Mouse (Mus musculus) adrenal gland, postnatal 14 days (tissue): Measurements from ENCODE around the gene Clasp1. TPM values are rescaled to one million over a fixed set of nuclear protein-coding genes. Genes with fewer than 3 reads are reported as not detected.

ENCODE experiments used
- DNase-seq: peaks from one replicate; pipeline ENCODE4 v3.0.0; 2021; ENCODE audit warnings: mixed read lengths
- total RNA-seq: library from RNA; stranded (reverse); gene quantifications from 2 replicates; pipeline ENCODE4 v1.2.3, GENCODE M21; 2021

Clasp1 gene
- total RNA-seq, 1 experiment from 2014 or later, result 46.3 TPM

DNA sequence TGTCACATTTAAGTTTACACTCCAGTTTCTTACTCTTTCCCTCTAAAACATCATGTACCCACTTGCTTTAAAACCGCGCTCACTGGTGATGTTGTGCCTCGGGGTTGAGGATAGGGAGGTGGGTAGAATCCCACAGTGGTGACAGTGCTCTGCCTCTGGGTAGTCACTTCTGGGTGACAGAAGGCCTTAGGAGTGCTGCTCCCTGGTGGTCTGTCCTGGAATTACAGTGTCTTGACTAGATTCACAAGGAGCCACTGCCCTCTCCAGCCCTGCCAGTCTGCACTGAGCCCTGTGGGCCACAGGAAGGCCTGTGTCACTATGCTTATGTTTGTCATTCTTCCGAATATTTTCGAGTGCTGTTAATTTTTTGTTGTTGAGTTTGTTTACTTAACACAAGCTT lies 109.5 kb downstream of the Clasp1 start:
- peak; percentile 83 for DNase-seq

DNA sequence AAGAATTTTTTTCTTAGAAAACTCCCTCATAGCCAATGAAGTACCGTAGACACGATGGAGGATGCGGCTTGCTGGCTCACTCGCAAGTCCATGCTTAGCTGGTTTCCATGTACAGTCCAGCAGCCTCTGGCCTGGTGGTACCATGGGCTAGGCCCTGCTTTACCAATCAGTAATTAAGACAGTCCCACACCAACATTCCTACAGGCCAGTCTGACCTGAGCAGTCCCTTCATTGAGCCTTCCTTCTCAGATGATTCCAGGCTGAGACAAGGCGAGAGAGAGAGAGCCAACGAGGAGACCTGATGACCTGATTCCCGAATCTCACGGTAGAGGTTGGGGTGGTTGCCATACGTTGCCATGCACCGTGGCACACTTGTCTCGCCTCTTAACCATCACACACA lies 111.7 kb downstream of the Clasp1 start:
- DNase-seq, result no peak

DNA sequence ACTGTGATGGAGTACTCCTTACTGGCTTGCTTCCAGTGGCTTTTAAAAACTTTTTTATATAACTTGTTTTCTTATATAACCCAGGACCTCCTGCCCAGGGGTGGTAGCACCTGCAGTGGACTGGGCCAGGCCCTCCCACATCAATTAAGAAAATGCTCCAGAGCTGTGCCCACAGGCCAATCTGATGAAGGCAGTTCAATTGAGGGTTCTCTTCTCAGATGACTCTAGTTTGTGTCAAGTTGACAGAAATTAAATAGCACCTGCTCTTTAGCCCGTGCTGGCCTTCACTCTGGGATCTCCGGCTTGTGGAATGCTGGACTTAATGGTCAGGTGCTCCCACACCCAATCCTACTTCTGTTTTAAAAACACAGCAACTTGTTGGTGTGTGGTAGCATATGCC lies 112.8 kb downstream of the Clasp1 start:
- no peak for DNase-seq

DNA sequence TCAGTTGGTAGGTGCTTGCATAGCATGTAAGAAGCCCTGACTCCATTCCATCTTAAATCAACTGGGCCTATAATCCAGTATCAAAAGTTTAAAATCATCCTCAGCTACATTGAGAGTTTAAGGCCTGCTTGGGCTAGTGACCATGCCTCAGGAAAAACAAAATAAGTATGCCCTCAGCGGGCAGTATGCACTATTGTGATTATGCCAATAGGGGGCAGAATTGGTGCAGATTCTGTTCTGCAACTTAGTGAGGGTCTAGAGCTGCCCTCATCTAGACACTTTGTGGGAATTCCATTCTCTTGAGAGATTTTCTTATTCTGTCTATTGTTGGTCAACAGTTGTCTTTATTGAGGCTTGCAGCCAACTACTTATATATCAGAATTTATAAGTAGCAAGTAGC lies 116.9 kb downstream of the Clasp1 start:
- DNase-seq, result no peak

DNA sequence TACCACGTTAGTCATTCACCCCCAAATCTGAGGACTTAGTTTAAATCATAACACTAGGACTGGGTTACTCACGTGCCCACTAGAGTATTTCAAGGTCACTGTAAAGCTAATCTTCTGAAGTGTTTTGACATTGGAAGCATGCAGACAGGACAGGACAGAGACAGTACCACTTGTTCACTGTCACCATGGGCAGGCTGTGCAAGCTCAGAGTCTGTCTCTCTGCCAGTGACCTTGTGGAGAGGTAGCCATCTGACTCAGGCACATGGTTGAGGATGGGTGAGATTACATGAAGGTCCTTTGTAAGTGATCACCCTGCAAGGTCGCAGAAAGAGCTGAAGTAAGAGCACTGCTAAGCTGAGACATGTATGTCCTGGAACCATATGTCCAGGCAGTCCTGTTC lies 122.1 kb downstream of the Clasp1 start:
- peak; percentile 75 for DNase-seq

DNA sequence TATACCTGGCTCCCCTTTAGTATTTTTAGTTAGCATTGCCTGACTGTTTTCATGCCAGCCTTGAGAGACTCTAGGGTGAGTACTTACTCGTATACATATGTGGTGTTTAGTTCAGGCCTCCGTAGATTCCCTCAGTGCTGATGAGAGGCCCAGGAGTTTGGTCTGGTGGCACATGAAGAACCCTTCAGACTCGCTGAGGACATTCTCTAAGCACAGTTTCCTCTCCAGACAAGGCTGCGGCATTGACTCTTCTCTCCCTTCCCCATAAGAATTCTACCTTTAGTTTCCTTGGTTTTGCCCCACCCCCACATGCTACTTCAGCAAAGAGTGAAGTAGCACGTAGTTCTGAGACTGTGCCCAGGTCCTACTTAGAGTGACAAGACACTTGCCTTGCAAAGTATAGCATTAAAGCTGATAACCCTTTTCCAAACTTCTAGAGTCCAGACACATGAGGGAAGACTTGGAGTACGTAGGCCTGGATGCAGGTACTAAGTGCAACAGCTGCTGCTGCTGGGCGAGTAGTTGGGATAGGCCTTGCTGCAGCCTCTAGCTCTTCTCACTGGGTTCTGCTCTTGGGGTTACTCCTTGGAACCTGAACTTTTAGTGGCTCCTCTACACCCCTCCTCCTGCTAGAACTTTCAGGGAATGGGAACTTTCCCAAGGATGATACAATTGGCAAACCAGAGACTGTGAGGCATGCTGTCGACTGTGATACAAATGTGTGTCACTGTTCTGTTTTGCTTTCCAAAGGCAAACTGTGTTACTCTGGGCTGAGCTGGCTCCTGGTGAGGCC lies 123.1 kb downstream of the Clasp1 start:
- DNase-seq, result no peak

DNA sequence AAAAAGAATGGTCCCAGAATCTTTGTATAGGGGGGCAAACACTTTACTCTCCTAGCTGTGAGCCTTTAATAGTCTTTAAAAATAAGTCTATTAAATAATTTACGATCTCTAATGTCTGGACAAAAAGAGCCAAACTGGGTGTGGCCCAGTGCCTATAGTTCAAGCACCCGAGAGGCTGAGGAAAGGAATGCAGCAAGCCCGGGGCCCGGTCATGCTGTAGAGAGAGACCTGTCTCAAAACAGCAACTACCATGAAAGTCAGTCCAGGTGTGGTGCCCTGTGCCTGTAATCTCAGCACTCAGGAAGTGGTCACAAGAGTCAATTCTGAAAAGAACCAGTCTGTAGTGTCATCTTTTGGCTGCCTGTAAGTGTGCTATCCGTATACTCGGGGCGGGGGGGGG lies 127.4 kb downstream of the Clasp1 start:
- DNase-seq, result no peak

DNA sequence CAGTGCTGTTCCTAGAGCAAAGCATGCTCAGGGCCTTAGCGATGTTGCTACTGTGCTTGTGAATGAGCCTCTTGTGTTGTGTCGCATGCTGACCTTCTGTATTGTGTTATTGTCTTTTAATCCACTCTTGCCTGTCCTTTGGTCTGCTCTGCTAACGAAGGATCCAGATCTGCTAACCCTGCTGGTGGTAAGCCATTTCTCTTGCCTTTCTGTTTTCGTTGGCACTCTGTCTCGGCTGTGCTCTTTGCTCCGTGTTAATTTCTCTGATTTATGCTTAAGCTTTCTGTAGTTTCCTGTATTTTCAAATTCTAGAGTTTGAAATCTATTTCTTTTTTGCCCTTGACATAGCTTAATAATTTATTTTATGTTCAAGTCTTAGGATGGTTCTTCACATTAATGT lies 134.3 kb downstream of the Clasp1 start:
- DNase-seq, result no peak

DNA sequence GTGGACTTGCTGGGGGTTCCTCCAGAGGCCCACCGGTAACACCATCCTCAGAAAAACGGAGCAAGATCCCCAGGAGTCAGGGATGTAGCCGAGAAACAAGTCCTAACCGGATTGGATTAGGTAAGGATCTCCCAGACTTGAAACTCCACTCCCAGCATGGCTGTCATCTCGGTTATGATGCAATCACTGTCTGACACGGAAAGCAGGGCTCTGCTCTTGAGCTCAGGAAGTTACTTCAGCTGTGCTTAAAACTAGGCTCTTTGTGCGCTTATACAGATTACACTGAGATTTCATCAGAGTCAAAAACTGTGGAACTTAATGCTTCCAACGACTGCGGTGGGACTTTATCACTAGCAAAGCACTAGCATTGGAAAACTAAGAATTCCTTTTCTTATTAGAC lies 136.5 kb downstream of the Clasp1 start:
- no peak for DNase-seq

DNA sequence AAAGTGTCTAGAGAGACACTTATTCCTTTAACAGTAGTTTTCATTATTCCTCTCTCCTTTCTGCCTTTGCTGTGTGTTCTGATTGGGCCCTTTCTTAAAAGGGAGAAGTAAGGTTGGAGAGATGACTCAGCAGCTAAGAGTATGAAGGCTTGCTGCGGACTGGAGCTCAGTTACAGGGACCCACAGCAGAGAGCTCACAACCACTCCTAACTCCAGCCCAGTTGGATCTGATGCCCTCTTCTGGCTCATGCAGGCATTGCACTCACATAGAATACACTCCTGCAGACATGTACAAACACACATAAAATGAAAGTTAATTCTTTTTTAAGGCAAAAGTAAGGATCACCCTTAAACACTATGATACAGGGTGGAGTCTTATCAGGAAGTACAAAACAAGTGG lies 140.4 kb downstream of the Clasp1 start:
- no peak for DNase-seq

DNA sequence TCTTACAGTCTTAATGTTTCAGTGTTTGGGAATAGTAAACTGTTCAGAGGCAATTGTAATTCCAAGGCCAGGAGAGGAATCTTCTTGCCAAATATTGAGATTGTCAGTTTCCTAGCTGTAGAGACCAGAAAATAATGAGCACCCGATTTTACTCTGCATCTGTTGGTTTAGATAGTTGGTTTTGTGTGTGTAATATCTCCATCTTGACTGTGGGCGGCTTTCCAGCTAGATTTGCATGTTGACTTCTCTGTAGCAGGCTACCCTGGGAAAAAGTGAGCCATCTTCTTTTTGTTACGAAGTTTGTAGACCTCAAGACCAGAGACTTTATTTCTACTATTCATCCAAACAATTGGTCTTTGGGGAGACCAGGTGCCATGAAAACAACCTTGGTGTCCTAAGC lies 142.4 kb downstream of the Clasp1 start:
- no peak for DNase-seq

DNA sequence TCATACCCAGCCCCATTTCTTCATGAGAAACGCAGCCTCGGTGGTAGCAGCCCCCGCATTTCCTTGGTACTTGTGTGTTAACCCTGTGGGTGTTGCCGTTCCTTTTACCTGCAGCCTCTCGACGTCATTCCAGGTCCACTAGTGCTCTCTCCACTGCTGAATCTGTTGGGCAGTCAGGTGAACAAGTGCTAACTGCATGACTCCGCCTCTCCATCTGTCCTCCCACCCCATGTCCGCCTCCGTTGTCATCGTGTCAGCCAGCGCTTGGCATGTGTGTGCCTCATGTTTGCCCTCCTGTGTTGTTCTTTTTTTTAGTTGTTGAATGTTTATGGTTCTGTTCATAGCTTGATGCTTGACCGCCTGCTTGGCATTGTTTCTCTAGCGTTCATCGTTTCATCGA lies 147.2 kb downstream of the Clasp1 start:
- no peak for DNase-seq

DNA sequence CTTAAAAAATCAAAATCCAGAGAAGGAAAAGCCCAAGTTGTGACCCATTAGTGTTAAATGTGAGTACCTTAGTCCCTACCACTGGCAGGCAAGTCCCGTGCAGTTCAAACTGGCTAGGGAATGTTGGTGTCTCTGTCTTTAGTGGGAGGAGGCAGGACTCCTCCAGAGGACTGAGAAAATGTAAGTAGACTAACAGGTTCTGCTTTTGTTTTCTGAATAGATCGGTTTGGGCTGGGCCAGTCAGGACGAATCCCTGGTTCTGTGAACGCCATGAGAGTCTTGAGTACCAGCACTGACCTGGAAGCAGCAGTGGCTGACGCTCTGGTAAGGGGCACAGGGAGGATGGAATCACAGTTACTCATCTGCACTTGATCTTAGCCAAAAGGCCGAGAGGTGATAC lies 150.2 kb downstream of the Clasp1 start:
- DNase-seq, result no peak

DNA sequence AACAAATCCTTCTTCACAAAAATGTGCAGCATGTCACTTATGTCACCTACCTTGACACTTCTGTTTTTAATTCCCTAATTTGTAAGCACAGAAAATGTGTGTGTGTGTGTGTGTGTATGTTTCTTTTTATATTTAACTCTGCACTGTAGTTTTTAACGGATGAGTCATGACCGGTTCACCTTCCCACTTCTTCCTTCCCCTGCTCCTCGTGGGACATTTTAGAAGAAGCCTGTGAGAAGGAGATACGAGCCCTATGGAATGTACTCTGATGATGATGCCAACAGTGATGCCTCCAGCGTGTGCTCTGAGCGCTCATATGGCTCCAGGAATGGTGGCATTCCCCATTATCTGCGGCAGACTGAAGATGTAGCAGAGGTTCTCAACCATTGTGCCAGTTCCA lies 154.0 kb downstream of the Clasp1 start:
- DNase-seq, result no peak

DNA sequence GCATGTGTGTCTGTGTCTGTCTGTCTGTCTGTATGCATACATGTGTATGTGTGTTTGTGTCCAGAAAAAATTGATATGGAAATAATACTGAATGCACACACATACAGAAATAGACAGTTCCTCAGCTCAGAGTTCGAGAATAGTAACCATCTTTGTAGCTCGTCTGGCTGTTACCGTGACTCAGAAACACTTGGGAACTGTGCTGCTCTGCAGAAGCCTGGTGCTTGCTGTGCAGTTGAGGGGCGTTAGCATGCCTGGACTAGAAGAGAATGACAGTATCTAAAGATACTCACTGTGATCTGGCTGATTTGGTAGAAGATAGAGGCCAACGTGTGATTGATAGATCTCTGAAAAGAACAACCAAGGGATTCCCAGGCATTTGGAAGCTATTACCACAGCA lies 159.9 kb downstream of the Clasp1 start:
- DNase-seq, result no peak

DNA sequence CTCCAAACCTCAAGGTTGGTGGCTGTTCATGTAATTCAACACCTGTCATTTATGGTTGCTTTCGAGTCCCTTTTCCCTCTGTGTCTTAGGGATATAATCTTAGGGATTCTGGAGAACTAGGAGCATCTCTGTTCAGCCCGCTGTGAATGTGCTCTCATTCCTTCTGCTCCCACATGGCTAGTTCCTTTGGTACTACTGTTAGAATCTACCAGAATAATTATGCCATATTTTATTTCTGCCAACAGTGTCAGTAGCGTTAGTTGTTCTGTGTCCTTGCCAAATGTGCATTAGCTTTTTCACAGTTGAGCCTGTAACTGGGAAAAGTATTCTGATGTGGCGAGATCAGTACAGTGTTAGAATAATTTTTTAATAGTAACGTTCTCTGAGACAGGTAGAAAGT lies 162.3 kb downstream of the Clasp1 start:
- DNase-seq, result no peak

DNA sequence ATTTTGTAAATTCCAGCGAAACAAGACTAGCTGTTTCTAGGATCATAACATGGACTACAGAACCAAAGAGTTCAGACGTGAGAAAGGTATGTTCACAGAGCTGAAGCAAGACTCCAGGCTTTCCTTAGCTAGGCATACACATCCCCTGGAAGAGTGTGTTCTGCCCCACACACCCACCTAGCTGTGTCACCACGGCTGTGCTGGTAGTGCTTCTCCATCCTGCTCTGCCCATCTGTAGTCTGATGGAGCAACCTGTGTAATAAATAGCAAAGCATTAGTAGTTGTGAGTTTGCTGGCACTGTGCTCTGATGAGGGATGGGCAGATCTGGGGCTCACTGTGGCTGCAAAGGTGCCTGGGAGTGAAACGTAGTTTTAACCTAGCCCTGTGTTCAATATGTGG lies 163.2 kb downstream of the Clasp1 start:
- DNase-seq, result no peak

DNA sequence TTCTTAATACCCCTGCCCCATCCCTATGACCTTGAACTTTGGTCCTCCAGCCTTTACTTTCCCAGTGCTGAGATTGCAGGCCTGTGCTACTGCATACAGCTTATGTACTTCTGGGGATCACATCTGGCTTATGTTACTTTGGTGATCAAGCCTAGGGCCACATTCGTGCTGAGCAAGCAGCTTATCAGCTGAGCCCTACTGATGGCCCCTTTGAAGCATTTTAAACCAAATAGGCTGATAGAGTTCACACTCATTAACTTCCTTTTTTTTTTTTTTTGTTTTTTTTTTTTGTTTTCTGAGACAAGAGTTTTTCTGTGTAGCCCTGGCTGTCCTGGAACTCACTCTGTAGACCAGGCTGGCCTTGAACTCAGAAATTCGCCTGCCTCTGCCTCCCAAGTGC lies 164.2 kb downstream of the Clasp1 start:
- no peak for DNase-seq

DNA sequence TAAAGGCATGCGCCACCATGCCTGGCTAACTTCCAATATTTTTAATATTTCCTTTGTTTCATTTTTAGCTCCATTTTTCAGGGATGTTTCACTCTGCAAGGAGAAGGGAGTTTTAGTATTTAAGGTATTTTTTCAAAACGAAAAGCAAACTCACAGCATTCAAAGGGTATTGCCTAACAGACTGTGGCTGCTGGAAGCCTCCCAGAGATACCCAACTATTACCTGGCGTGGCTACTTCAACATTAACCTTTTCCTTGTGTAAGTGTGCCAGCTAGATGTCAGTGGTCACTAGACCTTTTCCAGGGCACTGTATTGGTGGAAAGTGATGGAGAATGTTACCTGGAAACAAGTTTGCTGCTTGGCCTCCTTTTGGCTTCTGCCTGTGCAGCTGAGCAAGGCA lies 164.6 kb downstream of the Clasp1 start:
- no peak for DNase-seq

DNA sequence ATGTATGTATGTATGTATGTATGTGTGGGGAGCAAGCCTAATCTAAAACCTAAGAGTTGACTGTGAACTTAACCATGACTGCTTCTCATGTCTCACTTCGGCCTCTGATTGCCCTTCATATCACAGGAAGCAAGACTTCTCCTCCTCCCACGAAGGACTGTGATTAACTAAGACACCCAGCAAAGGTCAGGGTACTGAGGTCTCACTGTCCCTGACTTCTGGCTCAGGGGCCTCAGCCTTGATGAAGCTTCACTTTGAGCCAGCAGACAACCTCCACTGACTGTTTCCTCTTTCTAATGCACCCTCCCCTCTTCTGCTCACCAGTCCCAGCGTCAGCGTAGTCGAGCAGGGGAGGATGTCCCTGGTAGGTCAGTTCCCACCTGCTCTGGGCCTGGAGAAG lies 166.1 kb downstream of the Clasp1 start:
- peak; percentile 27 for DNase-seq

DNA sequence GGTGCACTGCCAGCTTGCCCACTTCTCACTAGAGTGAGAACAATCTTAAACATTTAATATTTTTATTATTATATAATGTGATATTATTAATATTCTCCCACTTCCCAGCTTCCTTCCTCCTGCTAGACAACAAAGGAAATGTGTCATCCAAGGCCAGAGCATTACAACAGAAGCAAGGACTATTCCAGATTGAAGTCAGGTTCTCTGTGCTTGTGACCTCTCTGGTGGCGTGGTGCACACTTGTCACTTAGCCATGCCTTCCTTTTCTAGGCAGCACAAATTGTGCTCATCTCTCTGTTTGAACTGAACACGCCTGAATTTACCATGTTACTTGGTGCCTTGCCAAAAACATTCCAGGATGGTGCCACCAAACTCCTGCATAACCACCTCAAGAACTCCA lies 170.9 kb downstream of the Clasp1 start:
- DNase-seq, result peak; percentile 26

DNA sequence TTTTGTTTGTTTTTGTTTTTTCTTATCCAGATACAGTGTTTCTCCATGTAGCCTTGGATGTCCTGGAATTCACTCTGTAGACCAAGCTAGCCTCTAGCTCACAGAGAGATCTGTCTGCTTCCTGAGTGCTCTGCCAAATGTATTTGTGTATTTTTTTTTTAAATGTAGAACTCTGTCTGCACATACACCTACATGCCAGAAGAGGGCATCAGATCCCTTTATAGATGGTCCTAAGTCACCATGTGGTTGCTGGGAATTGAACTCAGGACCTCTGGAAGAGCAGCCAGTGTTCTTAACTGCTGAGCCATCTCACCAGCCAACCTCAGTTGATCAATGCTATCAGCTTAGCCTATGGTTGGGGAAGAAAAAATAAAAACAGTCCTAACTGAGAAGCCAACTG lies 175.7 kb downstream of the Clasp1 start:
- no peak for DNase-seq

DNA sequence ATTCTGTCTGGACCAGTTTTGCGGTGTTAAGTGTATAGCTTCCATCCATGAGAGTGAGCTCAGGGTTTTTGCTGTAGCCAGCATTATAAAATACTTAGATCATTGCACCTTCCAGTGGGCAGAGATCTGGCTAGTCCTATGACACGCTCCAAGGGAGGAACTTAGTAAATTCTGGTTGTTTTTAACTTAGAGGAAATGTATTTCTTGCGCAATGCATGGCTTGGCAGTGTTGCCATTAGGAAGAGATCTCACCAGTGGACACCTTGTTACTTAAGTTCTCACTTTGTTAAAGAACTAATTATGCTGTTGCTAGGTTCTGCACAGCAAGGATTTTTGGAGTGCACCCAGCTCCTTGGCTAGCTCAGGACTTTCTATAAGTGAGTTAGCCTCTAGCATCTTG lies 178.8 kb downstream of the Clasp1 start:
- DNase-seq, result no peak

DNA sequence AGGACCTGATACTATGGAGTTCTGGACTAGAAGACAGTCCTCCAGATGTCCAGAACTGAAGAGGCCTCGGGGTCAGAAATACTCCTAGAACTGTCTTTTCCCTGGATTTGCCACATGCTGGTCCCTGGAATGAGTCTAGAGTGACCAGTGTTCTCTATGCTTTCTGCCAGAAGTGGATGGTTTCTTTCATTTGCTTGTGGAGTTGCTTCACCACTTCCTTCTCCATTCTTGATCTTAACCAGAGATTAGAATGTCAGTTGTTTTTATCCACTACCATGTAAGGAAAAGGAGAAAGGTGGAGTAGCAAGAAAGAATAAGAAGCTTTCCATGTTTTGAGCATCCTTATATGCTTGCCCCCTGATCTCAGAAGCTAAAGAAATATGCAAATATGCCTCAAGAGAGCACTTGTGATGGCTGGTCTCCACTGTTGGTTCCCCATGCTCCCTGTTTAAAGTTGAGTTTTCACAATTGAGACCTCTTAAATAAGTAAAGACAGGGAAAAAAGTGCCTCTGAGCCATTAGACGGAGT lies 191.4 kb downstream of the Clasp1 start:
- DNase-seq, result no peak

DNA sequence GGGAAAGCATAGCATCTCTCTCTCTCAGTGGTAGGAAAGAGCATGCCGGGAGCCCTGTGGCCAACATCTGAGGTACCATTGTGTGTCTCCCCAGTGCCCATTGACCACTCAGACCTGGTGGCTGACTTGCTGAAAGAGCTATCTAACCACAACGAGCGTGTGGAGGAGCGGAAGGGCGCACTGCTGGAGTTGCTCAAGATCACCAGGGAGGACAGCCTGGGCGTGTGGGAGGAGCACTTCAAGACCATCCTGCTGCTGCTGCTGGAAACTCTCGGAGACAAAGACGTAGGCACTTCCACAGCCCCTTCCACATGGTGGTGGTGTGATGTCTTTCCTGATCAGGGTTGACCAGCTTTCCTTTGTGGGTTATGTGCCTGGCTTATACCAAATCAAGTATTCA lies 192.3 kb downstream of the Clasp1 start:
- no peak for DNase-seq
